Mouse (Mus musculus) layer of hippocampus, postnatal 25 days (tissue): ENCODE measurements around the gene Setd7. TPM values are rescaled to one million over a fixed set of nuclear protein-coding genes. Genes with fewer than 3 reads are reported as not detected.
"Not testable (repeated sequence)": the region's sequence is repeated elsewhere in the genome, so short reads cannot be mapped to it uniquely, and the experiment has no call there.

Source experiments
- DNase-seq, 2 experiments: peaks; one replicate each; pipeline ENCODE4 v3.0.0; 2022; ENCODE audit warnings: mixed read lengths in 2 of 2, low spot score in 1 of 2; ENCODE audit errors: extremely low spot score in 1 of 2
- total RNA-seq, 2 experiments: library from RNA; stranded (reverse); gene quantifications; 2 replicates each; pipeline ENCODE4 v1.2.3; 2021

Setd7 gene
- total RNA-seq: 100 to 1,000 TPM; 126 to 139 TPM

- DNase-seq: peak; percentile 64 to 74
These were observed at the start of gene Setd7 for GRCm38 (mm10) chr3:51560511-51561108. Gene Setd7, minus strand, starts transcription at chr3:51560879.

DNA sequence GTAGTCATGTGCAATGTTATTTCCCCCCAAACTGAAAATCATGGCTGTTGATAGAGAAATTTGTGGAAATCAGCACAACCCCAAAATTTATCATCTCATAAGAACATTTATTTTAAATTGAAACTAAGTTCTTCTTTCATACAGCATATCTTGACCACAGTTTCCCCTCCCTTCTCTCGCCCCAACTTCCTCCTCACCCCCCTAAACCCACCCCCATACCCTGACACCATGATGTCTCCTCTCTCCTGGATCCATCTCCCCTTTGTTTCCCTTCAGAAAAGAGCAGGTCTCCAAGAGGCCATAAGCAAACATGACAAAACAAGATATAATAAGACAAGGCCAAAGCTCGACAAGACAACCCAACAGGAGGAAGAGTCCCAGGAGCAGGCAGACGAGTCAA is 43.8 kb upstream of the Setd7 start:
- DNase-seq: no peak

GRCm38 (mm10) chr3:51603705-51604291 is 43.1 kb upstream of the Setd7 start:
- DNase-seq: peak; percentile 57 to 73

GRCm38 (mm10) chr3:51601461-51601860 is 40.8 kb upstream of the Setd7 start:
- DNase-seq: no peak

DNA sequence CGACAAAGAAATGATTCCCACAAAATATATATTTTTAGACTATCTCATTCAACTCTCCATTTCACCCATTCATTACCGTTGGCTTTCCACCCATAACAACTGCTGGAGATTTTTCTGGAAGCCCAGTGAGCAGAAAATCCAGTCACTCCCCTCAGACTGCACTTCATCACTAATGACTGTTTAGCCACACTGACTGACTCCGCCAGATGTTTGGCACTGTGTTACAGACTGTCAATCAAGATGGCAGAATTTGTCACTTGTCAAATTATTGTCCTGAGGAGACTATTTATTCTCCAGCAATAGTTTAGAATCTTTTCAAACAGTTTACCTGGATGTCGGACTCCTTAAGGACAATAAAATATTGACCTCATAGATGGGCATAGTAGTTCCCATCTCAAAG is 40.0 kb upstream of the Setd7 start:
- no peak for DNase-seq

- no peak for DNase-seq
These were observed 38.5 kb upstream of the Setd7 start for GRCm38 (mm10) chr3:51599057-51599630.

DNA sequence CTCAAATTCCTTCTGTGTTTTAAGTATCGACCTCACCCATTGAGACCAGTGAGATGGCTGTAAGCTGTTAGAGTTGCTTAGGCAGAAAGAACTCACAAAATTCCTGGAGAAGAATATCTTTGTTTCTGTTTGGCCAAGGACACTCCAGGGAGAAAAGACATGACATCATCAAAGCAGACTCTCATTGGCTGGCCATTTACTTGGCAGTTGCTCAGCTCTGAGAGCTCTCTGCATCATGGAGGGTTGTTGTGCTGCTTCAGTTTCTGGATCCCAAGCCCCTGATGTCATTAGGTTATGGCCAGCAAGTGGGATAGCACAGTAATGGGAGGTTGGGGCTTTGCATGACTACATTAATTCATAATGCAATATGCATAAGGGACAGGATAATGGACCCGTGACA is 35.9 kb upstream of the Setd7 start:
- no peak for DNase-seq

DNA sequence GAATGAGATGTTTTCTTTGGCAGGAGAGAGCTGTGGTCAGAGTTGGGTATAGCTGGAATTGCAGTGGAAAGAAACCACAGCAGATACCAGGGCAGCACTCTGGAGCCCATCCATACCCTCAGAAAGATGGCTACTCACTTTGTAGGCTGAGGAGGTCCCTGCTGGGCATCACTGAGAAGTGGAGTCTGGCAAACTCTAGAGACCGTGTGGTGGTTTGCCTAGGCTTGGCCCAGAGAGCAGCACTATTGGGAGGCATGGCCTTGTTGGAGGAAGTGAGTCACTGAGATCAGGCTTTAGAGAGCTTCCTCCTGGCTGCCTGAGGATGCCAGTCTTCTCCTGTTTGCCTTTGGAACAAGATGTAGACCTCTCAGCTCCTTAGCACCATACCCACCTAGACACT is 32.8 kb upstream of the Setd7 start:
- no peak for DNase-seq

- DNase-seq: no peak
These were observed 30.9 kb upstream of the Setd7 start for GRCm38 (mm10) chr3:51591591-51591990.

- DNase-seq: no peak
These were observed 29.7 kb upstream of the Setd7 start for GRCm38 (mm10) chr3:51590207-51590892.

DNA sequence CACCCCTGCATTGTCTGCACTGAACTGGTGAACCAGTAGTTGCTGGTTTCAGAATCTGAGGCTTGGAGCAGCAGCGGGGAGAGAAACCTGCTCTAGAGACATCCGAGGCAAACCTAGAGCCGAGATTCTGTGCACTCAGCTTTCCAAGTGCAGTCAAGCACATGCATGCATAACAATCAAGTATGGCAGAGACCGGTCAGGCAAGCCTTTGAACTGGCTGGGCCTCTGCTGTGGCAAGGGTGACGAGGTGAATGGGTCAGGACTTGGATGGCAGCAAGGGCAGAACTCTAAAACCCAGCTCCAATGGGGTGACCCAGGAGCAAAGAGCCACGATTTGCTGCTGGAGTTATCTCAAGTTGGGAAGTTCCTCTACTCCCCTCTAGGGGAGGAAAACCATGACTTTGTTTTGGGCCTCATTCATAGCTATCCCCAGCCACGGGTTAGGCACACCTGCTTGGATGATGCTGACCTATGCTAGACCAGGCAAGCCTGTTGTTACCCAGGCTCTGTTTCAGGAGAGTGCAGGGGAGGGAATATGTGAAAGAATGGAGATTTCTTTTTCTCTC is 27.1 kb upstream of the Setd7 start:
- no peak for DNase-seq

DNA sequence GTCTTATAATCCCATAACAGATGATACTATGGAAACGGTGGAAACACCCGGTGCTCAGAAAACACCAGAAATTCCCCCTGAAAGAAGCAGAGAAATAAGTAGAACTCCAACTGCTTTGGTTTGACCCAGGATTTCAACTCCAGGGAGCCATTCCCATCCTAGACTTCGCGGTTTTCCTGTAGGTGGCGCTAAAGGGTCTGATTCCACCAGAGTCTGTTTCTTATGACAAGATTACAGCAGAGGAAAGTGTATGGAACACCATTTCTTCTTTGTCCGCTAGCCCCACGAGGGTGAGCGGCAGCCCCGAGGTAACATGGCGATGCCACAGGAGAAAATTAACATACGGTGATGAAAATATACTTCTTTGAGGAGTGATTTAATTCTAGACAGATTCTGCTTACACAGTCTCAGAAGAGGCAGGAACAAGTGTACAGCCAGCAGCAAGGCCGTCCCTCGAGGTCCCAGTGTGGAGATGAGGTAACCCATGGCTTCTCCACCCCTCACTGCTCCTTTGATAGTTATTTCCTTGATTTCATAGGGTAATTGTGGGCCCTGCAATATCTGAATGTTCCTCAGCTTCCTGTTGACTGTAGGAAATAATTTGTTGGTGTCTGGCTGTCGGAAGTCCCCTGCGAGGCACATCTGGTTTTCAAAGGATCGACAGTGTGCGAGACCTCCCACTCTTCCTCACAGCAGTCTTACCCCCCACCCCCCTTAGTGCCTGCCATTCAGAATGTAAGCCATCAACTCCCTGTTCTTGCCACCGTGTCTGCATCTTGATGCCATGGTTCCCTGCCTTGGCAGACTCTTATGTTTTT is 23.1 kb upstream of the Setd7 start:
- DNase-seq: peak; percentile 75 to 92

GRCm38 (mm10) chr3:51579243-51579642 is 18.6 kb upstream of the Setd7 start:
- DNase-seq: not testable (repeated sequence)

DNA sequence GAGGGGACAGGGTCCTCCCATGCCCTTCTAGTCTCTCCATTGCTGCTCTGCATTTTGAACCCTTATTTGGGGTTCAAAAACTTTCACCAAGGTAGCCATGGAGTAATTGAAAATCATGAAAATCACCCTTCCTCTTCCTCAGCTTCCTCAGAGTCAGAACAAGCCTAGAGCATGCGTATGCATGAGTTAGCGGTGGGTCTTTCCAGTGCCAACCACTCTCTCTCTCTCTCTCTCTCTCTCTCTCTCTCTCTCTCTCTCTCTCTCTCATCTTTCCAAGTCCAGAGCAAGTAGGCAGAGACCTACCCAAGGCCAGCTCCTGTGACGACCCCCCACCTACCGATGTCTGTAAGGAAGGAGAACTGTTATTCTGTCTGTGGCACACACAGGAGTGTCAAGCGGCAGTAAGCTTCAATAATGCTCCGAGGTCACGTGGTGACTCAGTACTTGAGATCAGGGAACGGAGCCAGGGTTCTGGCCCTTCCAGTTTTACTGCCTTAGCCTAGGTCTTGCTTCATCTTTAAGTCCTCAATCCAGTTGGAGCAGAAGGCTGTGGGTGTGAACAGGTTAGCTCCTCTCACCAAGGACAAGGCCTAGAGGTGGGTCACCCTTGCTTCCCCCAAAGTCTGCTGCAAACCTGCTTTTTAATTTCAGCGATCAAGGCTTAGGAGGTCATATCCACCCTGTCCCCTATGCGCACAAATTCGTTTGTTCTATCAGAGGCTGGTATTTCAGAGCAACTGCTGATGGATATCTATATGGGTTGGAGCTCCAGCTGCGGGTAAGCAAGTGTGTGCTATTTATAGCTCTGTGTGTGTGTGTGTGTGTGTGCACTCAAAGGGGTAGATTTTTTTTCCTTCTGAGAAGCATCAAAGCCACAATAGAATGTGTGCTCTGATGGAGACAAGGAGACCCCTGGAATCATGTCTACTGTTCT is 17.4 kb upstream of the Setd7 start:
- DNase-seq: no peak

DNA sequence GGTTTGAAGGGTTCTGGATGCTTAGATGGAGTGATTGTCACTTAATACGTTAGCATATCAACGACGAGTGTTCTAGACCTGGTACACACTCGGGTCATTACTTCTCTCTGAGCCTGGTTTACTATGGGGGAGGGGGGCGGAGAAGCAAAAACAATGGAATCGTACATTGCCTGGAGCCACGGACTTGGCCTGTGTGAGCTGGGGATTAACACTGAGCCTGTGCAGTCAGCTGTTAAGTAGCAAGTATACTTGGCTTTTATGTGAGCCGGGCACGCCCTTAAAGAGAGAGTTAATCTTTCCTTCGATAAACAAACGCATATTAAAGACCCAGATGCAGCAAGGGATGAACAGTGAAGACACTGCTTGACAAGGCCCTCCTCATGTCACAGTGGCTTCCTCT is 16.7 kb upstream of the Setd7 start:
- no peak for DNase-seq

DNA sequence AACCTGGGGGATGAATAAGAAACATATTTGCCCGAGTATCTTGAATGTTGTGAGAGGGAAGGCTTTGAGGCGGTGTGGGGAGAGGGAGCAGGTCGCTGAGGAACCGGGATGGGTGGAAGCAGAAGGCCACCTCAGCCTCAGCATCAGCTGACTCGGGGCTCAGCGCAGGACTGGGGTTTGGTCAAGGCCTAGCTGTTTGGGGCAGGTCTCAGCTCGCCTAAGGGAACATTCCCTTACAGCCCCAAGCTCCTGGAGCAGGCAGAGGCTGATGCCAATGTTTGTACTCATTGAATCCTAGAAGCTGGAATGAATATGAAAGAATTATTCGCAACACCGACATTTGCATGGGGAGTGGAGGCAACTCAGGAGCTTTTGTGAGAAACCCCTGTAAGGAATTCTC is 13.2 kb upstream of the Setd7 start:
- DNase-seq: no peak

GRCm38 (mm10) chr3:51570200-51570599 is 9.5 kb upstream of the Setd7 start:
- DNase-seq: no peak

DNA sequence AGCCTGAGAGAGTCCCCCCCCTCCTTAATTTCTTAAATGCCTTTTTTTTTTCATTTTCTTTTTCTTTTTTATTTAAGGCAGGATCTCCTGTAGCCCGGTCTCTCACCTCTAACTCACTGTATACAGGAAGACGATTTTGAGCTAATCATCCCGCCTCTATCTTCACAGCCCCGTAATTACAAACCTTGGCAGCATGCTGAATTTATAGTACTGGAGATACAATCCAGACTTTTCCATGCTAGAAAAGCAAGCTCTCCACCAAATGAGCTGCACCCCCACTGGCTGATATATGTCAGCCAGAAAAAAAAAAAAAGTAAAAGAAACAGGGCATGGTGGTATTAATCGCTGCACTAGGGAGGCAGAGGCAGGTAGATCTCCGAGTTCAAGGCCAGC is 1.3 kb upstream of the Setd7 start:
- DNase-seq: no peak
